Comparison of ENCODE assay signal across 23 mouse cellular contexts in the genomic region with DNA sequence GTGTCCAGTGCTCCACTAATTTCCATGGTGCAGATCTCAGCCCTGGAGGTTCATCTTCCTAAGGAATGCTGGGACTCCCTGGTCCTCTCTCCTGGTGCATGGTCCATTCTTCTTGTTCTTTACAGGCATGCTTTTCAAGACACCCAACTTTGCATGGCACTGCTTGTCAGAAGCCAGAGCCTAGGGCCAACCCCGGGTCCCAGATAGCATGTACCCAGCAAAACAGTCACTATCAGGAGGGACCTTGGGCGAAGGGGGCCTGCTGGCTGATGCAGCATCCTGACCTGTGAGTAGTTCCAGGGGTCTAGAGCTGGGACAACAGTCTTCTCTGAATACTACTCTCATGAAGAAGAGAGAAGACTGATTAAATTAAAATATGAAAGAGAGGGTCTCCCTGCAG.
"Had no signal": no experiment of that assay in that cellular context is flagged by ENCODE, and none has a peak within 500 bp of the region (broad histone marks: within the 10 kb centered on the region; RNA-seq: fewer than 3 reads in every experiment).

No protein-coding gene starts in this region.

- ATAC-seq: forebrain, embryonic 15.5 days; forebrain, postnatal 0 days; hindbrain, postnatal 0 days; intestine, embryonic 16.5 days had no signal

- H3K4me3 ChIP-seq: forebrain, embryonic 15.5 days; heart, embryonic 10.5 days; heart, embryonic 12.5 days; hindbrain, embryonic 13.5 days; hindbrain, embryonic 15.5 days; kidney, embryonic 15.5 days; limb, embryonic 13.5 days; limb, embryonic 15.5 days had no signal

- H3K27ac ChIP-seq: forebrain, embryonic 15.5 days; heart, embryonic 10.5 days; hindbrain, embryonic 13.5 days; hindbrain, embryonic 15.5 days; hindbrain, postnatal 0 days; kidney, embryonic 15.5 days; kidney, postnatal 0 days; limb, embryonic 13.5 days; limb, embryonic 15.5 days had no signal

- DNase-seq: forebrain, postnatal 0 days; gastrocnemius, postnatal 14 days; gastrocnemius, postnatal 36 days; heart, adult 18-20 months; heart, postnatal 10 days; kidney, adult 11 months; kidney, adult 2 months; kidney, adult 9 months; kidney, postnatal 14 days; kidney, postnatal 36 days; layer of hippocampus, postnatal 36 days; left cerebral cortex, postnatal 4 days had no signal

- H3K27me3 ChIP-seq: forebrain, embryonic 15.5 days; heart, embryonic 12.5 days; hindbrain, embryonic 13.5 days; hindbrain, embryonic 15.5 days; kidney, embryonic 15.5 days; limb, embryonic 13.5 days; limb, embryonic 15.5 days had no signal

- H3K9me3 ChIP-seq: forebrain, embryonic 15.5 days; heart, embryonic 10.5 days; heart, embryonic 12.5 days; hindbrain, embryonic 13.5 days; hindbrain, embryonic 15.5 days; kidney, embryonic 15.5 days; limb, embryonic 13.5 days; limb, embryonic 15.5 days had no signal

- H3K36me3 ChIP-seq: forebrain, embryonic 15.5 days; heart, embryonic 10.5 days; heart, embryonic 12.5 days; hindbrain, embryonic 13.5 days; hindbrain, embryonic 15.5 days; kidney, embryonic 15.5 days; limb, embryonic 13.5 days; limb, embryonic 15.5 days had no signal

- H3K9ac ChIP-seq: forebrain, embryonic 15.5 days; forebrain, postnatal 0 days; heart, embryonic 12.5 days; hindbrain, embryonic 13.5 days; hindbrain, embryonic 15.5 days; kidney, embryonic 15.5 days; limb, embryonic 13.5 days; limb, embryonic 15.5 days had no signal

- H3K4me2 ChIP-seq: forebrain, embryonic 15.5 days; heart, embryonic 12.5 days; hindbrain, embryonic 13.5 days; hindbrain, embryonic 15.5 days; kidney, embryonic 15.5 days; limb, embryonic 13.5 days; limb, embryonic 15.5 days had no signal
